Mouse (Mus musculus): ENCODE measurements around the gene Iqcn.
A peak's percentile ranks its signal among the peaks of the same experiment; 100 is the strongest.

Iqcn gene

DNA sequence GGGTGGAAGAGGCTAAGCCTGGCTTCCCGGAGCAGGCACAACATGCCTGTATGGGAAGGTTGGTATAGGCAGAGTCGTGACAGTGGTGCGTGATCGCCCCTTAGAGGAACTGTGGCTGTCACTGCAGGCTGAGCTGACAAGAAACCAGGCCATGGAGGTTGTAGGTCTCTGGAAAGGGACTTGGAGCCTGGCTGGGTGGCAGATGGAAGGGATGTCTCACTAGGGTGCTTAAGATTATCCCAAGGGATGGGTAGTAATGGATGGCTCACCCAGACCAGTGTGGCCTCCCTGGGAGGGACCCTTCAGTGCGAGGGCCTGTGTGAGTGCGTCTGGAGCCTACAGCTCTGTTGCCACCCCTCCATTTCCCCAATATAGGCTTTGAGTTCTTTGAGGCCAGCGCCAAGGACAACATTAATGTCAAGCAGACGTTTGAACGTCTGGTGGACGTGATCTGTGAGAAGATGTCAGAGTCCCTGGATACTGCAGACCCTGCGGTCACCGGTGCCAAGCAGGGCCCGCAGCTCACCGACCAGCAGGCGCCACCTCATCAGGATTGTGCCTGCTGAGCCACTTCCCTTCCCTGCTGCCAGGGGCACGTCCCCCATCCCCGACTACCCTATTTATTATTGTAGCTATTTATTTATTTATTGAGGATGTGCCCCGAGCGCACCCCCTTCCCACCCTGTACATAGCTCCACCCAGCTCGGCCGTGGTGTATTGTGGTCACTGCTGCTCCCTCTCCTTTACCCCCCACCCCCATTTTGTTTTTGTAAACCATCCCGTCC, 54.5 kb downstream of the Iqcn start:
- peak in 1 of 2 experiments; percentile 19 for DNase-seq

DNA sequence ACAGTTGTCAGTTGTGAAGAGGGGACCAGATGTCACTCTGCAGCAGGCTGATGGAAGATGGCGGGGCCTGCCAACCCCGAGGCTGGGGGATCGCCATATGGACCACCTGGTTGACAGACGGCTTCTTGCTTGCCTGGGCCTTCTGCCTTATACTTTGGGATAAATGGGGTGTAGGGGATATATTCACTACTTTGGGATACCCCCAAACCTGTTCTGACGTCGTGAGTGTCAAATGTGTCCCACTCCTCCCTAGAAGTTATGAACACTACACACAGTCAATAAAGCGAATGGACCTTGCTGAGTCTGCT, 55.0 kb downstream of the Iqcn start:
- no peak for DNase-seq

DNA sequence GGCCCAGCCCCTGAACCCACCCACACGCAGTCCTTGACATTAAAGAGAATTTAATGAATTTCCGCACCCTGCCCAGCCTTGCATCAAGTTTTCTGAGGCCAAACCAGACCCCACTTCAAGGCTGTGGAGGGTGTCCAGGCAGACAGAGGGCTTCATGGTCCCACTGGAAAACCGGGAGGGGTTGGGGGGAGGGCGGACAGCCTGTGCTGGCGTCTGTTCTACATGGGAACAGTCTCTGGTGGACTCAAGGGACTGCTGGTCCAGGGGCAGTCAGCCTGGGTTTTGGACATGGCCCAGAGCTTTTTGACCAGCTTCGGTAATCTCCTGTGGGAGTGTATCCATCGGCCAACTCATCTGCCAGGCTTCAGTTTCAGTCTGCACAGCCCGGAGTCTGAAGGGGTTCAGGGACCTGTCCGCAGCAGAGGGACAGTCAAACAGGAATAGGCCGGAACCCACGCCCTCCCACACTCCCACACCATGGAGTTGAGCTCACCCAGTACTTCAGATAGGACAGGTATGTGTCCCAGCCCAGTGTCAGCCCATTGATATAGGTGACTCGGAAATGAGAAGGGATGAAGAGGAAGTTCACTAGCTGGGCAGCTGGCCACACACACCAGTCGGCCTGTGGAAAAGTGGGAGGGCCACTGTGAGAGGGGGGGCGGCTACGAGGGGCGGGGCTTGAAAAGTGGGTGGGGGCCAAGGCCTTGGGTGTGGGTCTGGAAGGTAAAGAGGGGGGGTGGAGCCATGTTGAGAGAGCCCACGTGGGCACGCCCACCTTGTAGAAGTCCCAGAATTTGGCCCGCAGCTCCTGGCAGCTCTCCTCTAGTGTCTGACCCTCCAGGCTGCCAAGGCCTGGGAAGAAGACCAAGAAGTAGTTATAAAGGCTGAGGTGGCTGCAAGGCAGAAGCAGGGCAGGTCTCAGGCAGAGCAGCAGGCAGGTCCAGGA, 55.6 kb downstream of the Iqcn start:
- peak; percentile 23 to 37 for DNase-seq

DNA sequence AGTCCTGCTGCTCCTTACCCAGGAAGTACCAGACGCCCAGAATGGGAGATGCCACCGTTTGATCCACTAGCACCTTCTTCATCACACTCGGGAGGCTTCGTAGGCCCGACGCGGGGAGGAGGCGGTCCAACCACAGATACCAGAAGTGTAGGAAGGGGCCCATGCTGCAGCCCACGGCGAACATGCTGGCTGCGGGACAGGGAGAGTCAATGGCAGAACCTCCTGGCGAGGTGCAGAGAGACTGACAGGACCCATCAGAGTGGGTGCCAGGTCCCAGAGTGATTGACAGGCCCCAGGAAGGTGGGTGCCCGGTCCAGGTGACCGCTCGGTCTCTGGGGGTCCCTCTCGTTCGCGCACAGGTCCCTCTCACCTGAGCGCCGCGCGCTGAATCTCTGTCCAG, 57.1 kb downstream of the Iqcn start:
- DNase-seq = no peak

DNA sequence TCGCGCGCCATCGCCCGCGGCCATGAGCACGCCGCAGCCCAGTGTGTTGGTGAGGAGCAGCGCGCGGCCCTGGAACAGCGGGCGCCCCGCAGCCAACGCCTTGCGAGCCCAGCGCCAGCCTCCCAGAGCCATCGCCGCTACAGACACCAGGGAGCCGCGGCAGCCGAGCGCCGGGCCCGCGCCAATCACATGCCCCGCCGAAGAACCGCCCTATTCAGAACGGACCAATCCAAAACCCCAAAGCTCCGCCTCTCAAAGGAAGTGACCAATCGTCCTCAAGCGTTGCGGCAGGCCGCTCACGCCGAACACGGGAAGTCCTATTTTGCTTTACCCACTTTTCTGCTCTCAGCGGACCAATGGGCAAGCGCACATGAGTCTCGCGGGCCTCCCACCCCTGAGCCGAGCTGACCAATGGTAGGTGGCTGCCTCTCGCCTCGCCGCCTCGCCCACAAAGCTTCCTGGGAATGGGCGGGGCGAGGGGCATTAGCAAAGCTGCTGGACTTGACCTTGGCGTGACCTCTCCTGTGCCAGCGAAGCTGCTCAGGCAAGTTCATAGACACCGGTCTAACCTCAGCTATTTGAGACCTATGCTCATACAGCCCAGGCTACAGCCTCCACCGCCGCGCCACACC, 57.6 kb downstream of the Iqcn start, which contains the start of gene Mpv17l2:
Gene Mpv17l2 (minus strand): TSS at position 172 of the 632 bp plus-strand sequence.
- peak; percentile 96 to 99 for DNase-seq

DNA sequence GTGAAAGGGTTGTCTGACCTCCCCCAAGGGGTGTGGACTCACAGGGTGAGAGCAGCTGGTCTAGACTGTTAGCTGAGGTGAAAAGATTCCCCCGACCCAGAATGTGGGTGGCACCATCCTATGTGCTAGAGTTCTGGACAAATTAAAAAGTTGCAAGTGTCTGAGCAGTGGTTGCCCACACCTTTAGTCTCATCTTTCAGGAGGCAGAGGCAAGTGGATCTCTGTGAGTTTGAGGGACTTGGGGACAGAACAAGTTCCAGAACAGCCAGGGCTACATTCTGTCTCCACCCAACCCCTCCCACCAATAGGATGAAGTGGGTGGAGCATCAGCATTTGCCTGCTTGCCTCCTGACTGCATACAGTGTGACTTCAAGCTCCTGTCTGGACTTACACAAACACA, 58.9 kb downstream of the Iqcn start:
- no peak for DNase-seq

DNA sequence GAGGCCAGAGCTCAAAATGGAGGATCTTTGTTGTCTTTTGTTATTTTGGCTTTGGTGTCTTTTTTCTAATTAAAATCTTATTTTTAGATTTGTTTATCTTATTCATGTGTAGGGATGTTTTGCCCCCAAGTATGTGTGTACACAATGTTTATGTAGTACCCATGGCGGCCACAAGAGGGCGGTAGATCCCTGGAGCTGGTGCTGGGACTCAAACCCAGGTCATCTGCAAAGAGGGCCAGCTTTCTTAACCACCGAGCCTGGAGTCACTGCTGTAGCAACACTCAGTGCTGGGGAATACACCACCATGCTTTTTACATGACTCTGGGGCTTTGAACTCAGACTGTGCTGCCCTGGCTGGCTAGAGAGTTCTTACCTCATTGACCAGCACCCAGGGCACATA, 60.1 kb downstream of the Iqcn start:
- DNase-seq = peak in 1 of 2 experiments; percentile 75

DNA sequence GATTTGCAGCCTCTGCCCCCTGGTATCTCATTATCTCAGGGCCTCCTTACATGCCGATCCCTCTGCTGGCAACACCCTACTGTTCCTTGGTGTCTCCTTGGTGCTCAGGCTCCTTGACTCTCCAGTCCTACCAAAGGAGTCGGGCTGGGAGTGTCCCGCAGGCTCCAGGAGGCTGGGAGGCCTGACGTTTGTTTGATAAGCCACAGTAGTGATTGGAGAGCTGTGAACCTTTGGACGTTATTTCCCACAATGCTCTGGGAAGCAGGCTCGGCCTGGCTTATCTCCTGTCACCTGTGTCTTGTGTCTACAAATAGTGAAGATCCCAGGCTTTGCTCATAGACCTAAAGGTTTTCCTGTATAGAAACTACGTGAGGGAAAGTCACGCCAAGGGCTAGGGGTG, 60.8 kb downstream of the Iqcn start:
- DNase-seq = no peak

DNA sequence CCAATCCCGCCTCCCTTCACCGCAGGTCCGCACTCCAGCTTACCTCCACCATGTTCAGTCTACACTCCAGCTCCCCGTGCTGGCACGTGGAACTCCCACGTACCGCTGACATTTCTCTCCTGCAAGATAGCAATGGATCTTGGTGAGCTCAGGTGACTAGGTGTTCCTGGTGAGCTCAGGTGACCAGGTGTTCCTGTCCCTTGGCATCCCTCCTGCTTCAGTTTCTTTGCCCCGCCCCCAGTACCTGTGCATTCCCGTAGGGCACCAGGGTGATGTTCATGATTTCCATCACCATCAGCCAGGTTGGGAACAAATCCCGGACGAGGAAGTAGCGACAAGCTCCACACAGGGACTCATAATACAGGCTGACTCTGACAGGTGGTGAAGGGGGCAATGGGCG, 61.4 kb downstream of the Iqcn start:
- DNase-seq = peak in 1 of 2 experiments; percentile 36

DNA sequence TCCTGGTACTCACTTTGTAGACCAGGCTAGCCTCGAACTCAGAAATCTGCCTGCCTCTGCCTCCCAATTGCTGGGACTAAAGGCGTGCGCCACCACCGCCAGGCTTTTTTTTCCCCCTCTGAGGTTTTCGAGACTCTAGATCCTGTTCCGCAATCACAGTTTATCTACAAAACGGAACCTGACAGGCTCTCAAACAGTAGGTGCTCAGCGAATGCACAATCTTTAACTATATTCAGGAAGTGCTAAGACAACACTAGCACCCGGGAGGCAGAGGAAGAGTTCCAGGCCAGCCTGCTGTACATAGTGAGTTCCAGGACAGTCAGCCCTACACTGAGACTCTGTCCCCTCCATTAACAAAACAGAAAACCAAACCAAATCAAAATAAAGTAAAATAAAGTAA, 62.1 kb downstream of the Iqcn start:
- no peak for DNase-seq

DNA sequence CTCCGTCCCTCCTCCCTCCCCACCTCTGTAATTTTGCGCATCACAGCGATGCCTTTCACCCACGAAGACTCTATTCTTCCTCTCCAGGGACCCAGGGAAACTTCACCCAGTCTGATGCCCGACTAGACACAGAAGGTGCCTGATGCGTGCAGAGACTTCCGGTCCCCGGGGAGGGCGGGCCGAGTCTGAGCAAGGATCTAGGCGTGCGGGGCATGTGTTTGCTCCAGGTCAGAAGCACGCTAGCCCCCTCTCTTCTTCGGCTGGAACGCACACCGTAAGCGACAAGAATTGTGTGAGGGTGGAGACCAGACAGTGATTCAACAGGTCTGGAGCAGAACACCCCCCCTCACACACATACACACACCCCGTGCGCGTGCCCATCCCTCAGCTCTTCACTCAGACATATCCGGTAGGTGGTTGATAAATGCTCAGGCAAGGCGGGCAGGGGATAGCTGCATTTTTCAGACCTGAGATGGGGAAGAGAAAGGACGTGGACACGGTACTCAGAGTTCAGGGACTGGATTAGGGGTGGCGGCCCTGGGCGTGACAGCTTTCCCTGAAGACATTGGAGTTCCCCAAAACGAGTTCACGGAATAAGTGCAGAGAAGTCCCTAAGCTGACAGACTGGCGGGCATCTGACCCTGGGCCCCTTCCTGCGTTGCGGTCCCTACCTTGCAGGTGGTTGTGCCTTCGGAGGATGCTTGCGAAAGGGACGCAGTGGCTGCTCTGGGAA, 62.7 kb downstream of the Iqcn start:
- DNase-seq = peak in 1 of 2 experiments; percentile 54

DNA sequence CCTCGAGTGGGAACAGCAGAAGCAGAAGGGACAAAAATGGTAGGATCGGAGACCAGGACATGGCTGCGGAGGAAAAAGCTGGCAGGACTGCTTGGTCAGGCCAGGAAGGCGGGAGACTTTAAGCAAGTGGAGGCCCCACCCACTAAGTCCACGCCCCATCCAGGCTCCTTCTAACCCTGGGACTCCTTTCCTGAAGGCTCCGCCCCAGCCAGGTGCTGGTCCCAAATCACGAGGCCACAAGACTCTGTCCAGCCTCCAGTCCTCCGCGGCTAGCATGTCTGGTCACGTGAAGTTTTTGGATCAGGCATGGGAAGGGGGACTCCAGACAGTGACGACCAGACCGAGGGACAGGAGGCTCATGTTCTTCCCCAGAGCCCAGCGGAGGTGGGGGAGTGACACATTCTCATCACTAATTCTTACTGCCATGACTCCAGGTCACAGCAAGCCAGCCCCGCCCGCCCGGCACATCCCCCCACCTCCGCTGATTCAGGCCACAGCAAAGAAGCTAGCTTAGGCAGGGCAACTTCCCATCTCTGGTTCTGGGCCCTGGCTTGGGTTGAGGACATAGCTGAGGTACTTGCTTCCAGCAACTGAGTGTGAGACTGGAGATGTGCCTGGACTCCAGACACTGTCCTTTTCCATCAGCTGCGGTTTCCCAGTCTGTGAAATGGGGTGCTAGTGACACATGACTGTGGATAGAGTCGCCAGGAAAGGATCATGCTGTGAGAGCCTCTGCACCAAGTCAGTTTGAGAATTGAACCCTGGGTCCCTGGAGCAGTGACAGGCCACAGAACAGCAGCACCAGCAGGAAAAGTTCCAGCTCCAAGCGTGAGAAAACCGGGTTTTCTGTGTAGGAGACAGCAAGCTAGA, 63.5 kb downstream of the Iqcn start:
- DNase-seq = peak; percentile 93
